Mouse (Mus musculus) T-helper 2 cell (primary cell): ENCODE data around the gene Ebf1.
"Not testable (repeated sequence)": the region's sequence is repeated elsewhere in the genome, so short reads cannot be mapped to it uniquely, and the experiment has no call there.

ENCODE experiments used
- in situ Hi-C: fragments of 300-600 bp; cut with MboI, MseI; formaldehyde crosslinking; loops from one replicate; pipeline ENCODE4 v1.15.1; 2025; ENCODE audit warnings: high pct_unique_total_duplicates

Gene Ebf1

DNA sequence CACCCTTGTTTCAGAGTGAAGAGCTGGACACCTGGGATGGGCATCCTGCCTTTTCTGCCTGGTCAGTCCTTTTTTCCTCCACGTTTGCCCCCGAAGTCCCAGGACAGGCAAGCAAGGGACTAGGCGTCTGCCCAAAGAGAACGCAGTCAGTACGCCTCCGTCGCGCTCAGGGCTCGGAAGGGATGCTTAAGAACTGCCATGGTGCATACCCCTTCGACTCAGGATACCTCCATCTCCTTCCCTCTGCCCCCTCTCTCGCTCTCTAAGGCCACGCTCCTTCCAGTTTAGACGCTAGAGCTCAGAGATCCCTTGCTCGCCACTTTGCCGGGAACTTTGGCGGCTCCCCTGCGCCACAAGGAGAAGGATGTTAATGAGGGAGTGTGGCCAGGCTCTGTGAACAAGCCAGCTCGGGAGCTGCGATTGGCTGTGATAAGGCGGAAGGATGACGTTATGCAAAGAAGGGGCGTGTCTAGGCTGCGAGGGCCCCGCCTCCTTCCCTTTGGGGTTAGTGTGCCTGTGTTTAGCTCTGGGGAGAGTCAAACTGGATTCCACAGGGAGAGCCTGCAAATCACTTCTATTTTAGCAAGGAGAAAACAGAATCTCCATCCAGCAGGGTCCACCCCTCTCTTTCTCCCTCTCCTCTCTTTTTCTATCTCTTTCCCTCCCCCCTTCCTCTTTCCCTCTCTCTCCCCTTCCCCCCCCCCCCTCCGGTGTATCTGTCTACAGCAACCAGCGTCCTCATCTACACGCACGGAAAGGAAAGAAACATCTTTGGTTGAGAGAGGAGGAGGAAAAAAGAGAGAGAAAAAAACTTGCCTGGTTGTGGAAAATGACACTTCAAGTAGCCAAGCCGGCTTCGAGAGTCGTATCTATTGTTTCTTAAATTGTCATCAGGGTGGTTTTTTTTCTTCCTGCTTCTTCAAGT, at the start of gene Ebf1:
Ebf1 (plus strand) TSS at position 530 of the 925 bp plus-strand sequence.
- in situ Hi-C loops: no loop called here

DNA sequence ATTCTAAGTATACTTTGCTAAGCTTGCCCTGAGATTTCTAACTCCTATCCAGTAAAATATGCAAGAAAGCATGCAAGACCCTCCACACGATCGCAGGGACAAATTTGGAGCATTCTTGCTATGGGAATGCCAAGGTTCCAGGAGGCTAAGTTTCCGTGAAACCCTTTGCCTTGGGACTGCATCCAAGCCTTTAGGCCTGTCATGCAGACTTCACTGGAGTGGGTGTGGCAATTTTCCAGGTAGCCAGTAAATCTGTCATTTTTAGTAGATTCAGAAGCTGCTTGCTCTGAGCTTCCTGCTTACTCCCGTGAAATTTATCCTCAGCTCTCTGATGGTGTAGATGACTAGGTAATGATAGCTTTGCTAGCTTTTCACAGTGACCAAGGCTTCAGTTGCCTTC, 46.8 kb upstream of the Ebf1 start:
- in situ Hi-C loops: not testable (repeated sequence)

- in situ Hi-C loops: no loop called here
Observed at GRCm38 (mm10) chr11:44572781-44573180, 44.3 kb upstream of the Ebf1 start.

GRCm38 (mm10) chr11:44573396-44573795, 43.7 kb upstream of the Ebf1 start:
- in situ Hi-C loops: no loop called here

GRCm38 (mm10) chr11:44574391-44574790, 42.7 kb upstream of the Ebf1 start:
- in situ Hi-C loops: no loop called here

DNA sequence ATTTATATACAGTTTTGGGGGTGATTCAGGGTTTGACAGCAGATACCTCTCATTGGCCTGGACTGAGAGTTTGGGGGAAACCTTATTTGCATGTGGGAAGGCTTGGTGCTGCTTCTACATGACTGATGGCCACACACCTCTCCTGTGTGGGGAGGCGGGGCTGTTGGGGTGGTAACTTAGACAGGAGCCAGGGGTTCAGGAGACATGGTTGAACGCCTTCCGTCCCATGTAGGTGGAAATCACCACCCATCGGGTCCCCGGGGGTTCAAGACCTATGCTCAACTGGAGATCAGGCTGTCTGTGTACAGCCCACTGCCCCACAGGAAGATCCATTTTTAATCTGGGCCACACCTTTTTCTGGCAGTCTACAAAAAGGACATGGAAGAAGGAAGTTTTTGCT, 42.3 kb upstream of the Ebf1 start:
- in situ Hi-C loops: loop anchor here (25.0 kb wide), 1 partner anchor 1062 kb away; no protein-coding TSS in a partner anchor

DNA sequence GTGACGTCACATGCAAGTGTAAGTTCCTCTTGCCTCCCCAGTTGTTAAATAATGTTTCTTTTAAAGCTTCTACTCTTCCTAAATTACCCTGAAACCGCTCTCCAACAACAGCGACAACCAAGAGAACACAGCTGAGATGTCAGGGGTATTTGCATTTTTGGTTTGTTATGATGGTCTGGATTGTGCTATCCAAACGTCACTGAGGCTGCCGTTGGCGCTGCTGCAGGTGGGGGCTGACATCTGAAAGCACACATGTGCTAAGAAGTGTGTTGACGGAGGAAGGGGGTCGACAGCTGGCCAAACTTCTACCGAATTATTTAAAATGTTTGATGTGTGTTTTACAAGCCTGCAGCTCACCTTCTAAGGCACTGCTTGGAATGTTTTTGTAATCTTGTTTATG, 39.2 kb upstream of the Ebf1 start:
- in situ Hi-C loops: loop anchor here (25.0 kb wide), 1 partner anchor 1059 kb away; no protein-coding TSS in a partner anchor

DNA sequence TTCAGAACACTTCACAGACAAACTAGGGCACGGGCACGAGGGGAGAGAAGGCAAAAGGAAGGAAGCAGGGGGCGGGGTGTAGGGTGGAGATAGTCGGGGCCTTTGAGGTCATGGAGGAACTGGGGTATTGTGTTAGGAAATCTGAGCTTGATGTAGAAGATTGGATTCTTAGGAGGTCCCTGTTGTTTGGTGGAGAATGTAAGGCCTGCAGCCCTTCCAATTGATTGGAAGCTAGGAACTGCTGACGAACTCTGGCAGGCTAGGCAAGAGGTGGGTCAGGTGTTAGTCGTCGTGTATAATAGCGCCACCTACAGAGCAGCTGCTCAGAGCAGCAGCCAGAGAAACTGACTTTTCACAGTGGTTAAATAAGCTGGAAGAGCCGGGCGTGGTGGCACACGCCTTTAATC, 35.8 kb upstream of the Ebf1 start:
- in situ Hi-C loops: loop anchor here (25.0 kb wide), 1 partner anchor 1056 kb away; no protein-coding TSS in a partner anchor

DNA sequence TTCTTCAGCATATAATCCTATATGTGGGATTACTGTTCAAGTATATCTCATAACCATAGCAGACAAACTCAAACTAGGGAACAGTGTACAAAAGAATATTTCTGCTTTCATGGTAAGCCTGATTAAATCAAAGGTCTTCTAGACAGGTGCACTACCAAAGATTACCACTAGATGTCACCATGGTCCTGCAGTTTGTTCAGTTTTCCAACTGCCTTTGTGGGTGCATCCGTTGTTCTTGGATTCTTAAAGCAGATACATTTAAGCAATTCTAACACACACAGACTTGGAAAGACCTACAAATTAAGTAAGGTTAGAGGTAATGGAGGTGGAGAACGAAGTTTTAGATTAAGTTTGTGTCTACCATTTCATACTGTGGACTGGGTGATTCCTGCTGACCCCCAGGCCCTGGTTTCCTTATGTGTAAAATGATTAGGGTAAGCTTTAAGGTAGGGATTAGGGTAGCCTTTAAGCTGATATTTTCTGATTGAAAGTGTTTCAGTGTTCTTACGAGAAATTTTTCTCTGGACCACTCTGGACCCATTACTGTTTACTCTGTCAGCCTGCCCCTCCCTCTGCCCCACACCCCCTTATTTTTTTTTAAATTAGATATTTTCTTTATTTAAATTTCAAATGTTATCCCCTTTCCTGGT, 30.9 kb upstream of the Ebf1 start:
- in situ Hi-C loops: loop anchor here (25.0 kb wide), 1 partner anchor 1051 kb away; no protein-coding TSS in a partner anchor

DNA sequence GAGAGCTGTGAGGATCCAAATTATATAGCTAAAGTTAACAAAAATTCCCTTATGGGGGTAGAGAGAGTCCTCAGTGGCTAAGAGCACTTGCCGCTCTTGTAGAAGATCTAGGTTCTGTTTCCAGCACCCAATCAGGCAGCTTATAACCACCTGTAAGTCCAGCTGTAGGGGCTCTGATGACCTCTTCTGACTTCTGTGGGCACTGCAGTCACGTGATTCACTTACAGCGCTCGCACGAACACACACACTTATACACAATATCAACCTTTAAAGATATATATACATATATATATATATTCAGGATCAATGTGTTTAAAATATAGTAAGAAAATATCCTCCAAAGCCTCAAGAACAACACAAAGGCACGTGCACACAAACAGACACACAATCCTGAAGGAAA, 24.1 kb upstream of the Ebf1 start:
- in situ Hi-C loops: loop anchor here (25.0 kb wide), 1 partner anchor 1044 kb away; no protein-coding TSS in a partner anchor

DNA sequence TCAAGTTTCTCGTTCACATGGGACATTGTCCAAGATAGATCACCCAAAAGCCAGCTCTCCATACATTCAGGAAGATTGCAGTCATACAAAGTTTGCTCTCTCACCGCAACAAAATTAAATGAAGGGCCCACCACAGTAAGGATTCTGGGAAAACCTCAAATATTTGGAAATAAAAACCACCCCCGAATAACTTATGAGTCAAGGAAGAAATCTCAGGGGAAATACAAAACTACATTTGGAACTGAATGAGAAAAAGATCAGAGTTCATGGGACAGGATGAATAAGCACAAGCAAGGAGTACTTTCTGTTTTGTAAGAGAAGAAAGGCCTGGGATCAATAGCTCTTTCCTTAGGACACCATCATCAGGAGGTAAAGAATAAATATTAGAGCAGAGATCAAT, 22.3 kb upstream of the Ebf1 start:
- in situ Hi-C loops: loop anchor here (25.0 kb wide), 1 partner anchor 1043 kb away; no protein-coding TSS in a partner anchor

DNA sequence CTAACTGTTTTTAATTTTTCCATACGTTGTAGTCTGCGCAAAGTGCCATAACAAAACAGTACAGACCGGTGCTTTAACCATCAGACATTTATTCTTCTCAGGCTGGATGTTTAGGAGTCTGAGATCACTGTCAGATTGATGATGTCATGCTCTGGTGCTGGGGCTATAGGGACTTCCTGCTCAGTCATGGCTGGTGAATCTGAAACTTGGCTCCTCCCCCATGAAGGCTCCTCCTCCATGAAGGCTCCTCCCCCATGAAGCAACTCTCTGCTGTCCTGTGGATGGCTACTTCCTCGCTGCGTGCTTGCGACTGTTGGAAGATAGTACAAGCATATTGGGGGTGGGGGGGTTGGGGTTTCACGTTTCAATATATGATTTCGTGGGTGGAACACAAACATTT, 10.2 kb upstream of the Ebf1 start:
- in situ Hi-C loops: no loop called here

GRCm38 (mm10) chr11:44608646-44609045, 8.5 kb upstream of the Ebf1 start:
- in situ Hi-C loops: no loop called here

GRCm38 (mm10) chr11:44610971-44611781, 5.9 kb upstream of the Ebf1 start:
- in situ Hi-C loops: loop anchor here (5.0 kb wide), 1 partner anchor 396 kb away; no protein-coding TSS in a partner anchor

GRCm38 (mm10) chr11:44612156-44612555, 5.0 kb upstream of the Ebf1 start:
- in situ Hi-C loops: loop anchor here (5.0 kb wide), 1 partner anchor 395 kb away; no protein-coding TSS in a partner anchor

DNA sequence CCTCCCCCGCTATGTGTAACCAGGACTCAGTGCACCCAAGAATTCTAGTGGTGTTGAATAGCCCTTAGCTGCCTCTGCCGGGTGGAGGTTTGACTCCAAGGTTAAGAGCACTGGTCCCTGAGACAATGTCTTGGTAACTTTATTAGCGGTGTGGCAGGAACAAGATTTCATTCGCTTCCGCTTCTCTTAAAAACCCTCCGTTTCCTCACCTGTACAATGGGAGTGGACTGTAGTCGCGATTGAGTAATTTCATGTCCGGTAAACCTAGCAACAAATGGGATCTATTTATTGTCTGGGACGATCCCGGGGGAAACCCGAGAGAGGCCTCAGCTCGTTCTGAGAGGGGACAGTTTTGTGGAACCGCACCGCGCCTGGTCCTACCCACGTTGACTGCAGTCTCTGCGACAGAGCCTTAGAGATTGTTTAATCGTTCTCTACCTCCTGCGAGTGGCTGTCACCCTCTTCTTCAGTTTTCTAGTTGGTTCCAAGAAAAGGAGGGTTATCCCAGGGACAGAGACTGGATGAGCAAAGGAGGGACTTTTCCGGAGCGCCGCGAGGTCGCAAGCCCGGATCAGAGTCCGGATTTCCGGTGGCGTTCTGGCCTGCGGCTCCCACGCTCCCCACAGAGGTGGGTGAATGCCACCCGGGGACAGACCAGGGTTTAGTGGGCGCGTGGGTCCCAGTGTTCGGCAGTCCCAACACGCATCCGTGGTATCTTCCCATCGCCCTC, 4.3 kb upstream of the Ebf1 start:
- in situ Hi-C loops: loop anchor here (5.0 kb wide), 1 partner anchor 394 kb away; no protein-coding TSS in a partner anchor

GRCm38 (mm10) chr11:44613411-44614180, 3.5 kb upstream of the Ebf1 start:
- in situ Hi-C loops: loop anchor here (5.0 kb wide), 1 partner anchor 394 kb away; no protein-coding TSS in a partner anchor

DNA sequence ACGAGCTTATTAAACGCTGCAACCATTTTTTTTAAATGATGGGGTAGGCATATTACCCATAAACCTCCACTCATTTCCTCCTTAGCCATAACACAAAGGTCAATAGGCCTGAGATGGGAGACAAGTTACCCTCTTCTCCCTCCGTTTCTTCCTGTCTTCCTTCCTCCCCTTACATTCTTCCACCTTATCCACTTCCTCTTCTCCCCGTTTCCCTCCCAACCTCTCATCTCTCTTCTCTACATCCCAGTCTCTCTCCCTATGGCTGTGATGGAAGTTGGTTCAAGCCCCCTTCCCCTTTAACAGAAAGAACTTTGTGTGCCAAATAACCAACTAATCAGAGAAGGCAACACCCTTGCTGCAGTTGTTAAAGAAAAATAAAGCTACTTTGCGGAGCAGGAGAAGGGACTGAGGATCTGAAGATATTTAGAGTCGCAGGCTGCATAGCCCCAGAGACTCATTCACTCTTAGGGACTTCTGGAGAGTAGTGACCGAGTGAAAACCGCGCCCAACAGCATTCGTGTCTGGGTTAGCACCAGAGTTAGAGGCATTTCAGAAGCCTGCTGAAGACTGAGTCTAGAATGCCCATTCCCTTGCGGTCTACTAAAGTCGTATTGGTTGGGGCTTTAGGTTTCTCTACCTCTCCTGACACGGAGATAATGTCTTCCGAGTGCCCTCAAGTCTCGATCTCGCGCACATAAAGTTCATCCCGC, 884 bp upstream of the Ebf1 start:
- in situ Hi-C loops: no loop called here
